Mouse (Mus musculus) forebrain, embryonic 11.5 days (tissue): ENCODE data around the gene Mgat4a. TPM values are rescaled to one million over a fixed set of nuclear protein-coding genes. Genes with fewer than 3 reads are reported as not detected.
"Not testable (repeated sequence)": the region's sequence is repeated elsewhere in the genome, so short reads cannot be mapped to it uniquely, and the experiment has no call there.

ENCODE experiments used
- ATAC-seq: fragments of 200-750 bp; cut with Nextera tagmentation; replicated peaks from 2 replicates; pipeline ENCODE4 v1.8.0; 2017; ENCODE audit warnings: moderate TSS enrichment; ENCODE audit not compliant: low FRiP score
- DNase-seq: peaks from one replicate; pipeline ENCODE4 v3.0.0-alpha.2; 2017; ENCODE audit warnings: low spot score
- H3K27ac ChIP-seq: fragments of 300-500 bp; sonication (generic); 2 replicates; pipeline ENCODE4 v1.5.1; 2014; ENCODE audit warnings: low read depth, low read length
- H3K27me3 ChIP-seq: fragments of 300-500 bp; sonication (generic); 2 replicates; pipeline ENCODE4 v1.6.1; 2014; ENCODE audit warnings: mild to moderate bottlenecking, low read length, mixed read lengths; ENCODE audit not compliant: control insufficient read depth, insufficient read depth
- H3K36me3 ChIP-seq: fragments of 300-500 bp; sonication (generic); 2 replicates; pipeline ENCODE4 v1.6.1; 2014; ENCODE audit warnings: mild to moderate bottlenecking, low read length, moderate library complexity, mixed read lengths; ENCODE audit not compliant: control insufficient read depth, insufficient read depth
- H3K4me1 ChIP-seq: fragments of 300-500 bp; sonication (generic); replicated peaks from 2 replicates; pipeline ENCODE4 v1.6.1; 2014; ENCODE audit warnings: low read length, mixed read lengths; ENCODE audit not compliant: control insufficient read depth, insufficient read depth
- H3K4me2 ChIP-seq: fragments of 300-500 bp; sonication (generic); 2 replicates; pipeline ENCODE4 v1.6.1; 2014; ENCODE audit warnings: low read depth, mild to moderate bottlenecking, low read length, moderate library complexity, mixed read lengths; ENCODE audit not compliant: severe bottlenecking
- H3K4me3 ChIP-seq: fragments of 300-500 bp; sonication (generic); 2 replicates; pipeline ENCODE4 v1.5.1; 2014; ENCODE audit warnings: low read depth, low read length
- H3K9ac ChIP-seq: fragments of 300-500 bp; sonication (generic); 2 replicates; pipeline ENCODE4 v1.6.1; 2014; ENCODE audit warnings: low read length
- H3K9me3 ChIP-seq: fragments of 300-500 bp; sonication (generic); 2 replicates; pipeline ENCODE4 v1.6.1; 2016; ENCODE audit warnings: low read length, mixed read lengths; ENCODE audit not compliant: control insufficient read depth
- WGBS: fragments of 180-500 bp; shearing (Covaris S2); extraction: QIAGEN DNeasy Blood & Tissue Kit; methylation state at CpG from one replicate; pipeline ENCODE4 v1.1.7; 2014; 5-methylcytosine and 5-hydroxymethylcytosine counted together
- polyA plus RNA-seq: library from polyadenylated mRNA; unstranded; fragments of >200 nt; fragmentation: Nextera tagmentation; extraction: Ambion mirVana; gene quantifications from 2 replicates; pipeline ENCODE4 v1.2.1, GENCODE M21; 2014

Mgat4a gene
- polyA plus RNA-seq, 1 experiment from 2014 or later, result 3.2 TPM

GRCm38 (mm10) chr1:37505348-37505730 lies 35.5 kb downstream of the Mgat4a start:
- ATAC-seq, result no peak

GRCm38 (mm10) chr1:37504716-37505347 lies 36.0 kb downstream of the Mgat4a start:
- Histone ChIP-seq H3K4me1 (no peaks in the 10 kb centered on the region), H3K27me3 (no peaks in the 10 kb centered on the region), H3K9ac (no peak overlapping the region), H3K27ac (no peak overlapping the region), H3K36me3 (no peaks in the 10 kb centered on the region), H3K9me3 (no peaks in the 10 kb centered on the region; the same call in 1 of the 2 replicates), H3K4me3 (no peak overlapping the region), H3K4me2 (no peak overlapping the region)
- DNase-seq (no peak), ATAC-seq (no peak)
- 75% methylated on average over 10 of the region's 10 CpGs for WGBS

More at GRCm38 (mm10) chr1:37505348-37505730, 35.5 kb downstream of the Mgat4a start:
- Histone ChIP-seq H3K9me3 (no peaks in the 10 kb centered on the region; the same call in 1 of the 2 replicates), H3K9ac (no peak overlapping the region), H3K27ac (no peak overlapping the region), H3K36me3 (no peaks in the 10 kb centered on the region), H3K4me3 (no peak overlapping the region), H3K27me3 (no peaks in the 10 kb centered on the region), H3K4me1 (no peaks in the 10 kb centered on the region), H3K4me2 (no peak overlapping the region)
- WGBS, result 93% methylated on average over 9 of the region's 9 CpGs
- no peak for DNase-seq

- Histone ChIP-seq H3K36me3 (no peaks in the 10 kb centered on the region), H3K27ac (no peak overlapping the region), H3K27me3 (no peaks in the 10 kb centered on the region), H3K4me2 (no peak overlapping the region), H3K4me1 (no peaks in the 10 kb centered on the region), H3K9me3 (no peaks in the 10 kb centered on the region; the same call in 1 of the 2 replicates), H3K4me3 (no peak overlapping the region), H3K9ac (no peak overlapping the region)
- ATAC-seq, result no peak
- 80% methylated on average over 4 of the region's 4 CpGs for WGBS
- no peak for DNase-seq
Measured at GRCm38 (mm10) chr1:37503656-37504055, 37.2 kb downstream of the Mgat4a start.

DNA sequence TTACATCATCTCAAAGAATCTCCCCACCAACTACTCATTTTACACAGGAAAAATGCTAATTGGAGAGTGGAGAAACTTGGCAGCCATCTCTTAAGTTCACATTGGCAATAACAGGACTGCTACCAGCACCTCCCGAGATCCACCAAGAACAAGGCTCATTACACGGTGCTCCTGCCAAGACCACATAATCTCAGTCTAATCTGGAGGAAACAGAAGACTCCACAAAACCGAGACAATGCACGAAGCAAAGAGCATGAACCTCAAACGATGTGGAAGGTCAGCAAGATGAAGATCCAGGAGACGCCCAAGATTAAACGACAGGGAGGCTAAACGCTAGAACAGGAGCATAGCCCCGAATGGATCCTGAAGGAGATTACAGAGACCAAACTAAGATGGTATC lies 38.5 kb downstream of the Mgat4a start:
- 86% methylated on average over 9 of the region's 9 CpGs for WGBS
- ATAC-seq, result no peak

GRCm38 (mm10) chr1:37500723-37501122 lies 40.1 kb downstream of the Mgat4a start:
- WGBS, result 78% methylated on average over 8 of the region's 8 CpGs
- DNase-seq, result no peak
- H3K9ac ChIP-seq, result no peak overlapping the region
- H3K4me1 ChIP-seq, result no peaks in the 10 kb centered on the region
- H3K27ac ChIP-seq, result no peak overlapping the region
- no peaks in the 10 kb centered on the region for H3K9me3 ChIP-seq
- no peaks in the 10 kb centered on the region for H3K27me3 ChIP-seq
- no peak overlapping the region for H3K4me3 ChIP-seq
- H3K36me3 ChIP-seq, result no peaks in the 10 kb centered on the region
- no peak for ATAC-seq
- H3K4me2 ChIP-seq, result no peak overlapping the region

More for the DNA sequence above, 38.5 kb downstream of the Mgat4a start:
- Histone ChIP-seq H3K36me3 (no peaks in the 10 kb centered on the region), H3K4me3 (no peak overlapping the region), H3K27me3 (no peaks in the 10 kb centered on the region), H3K4me1 (no peaks in the 10 kb centered on the region), H3K9ac (no peak overlapping the region), H3K27ac (no peak overlapping the region), H3K9me3 (no peaks in the 10 kb centered on the region; the same call in 1 of the 2 replicates), H3K4me2 (no peak overlapping the region)
- no peak for DNase-seq

- not testable (repeated sequence) for H3K4me2 ChIP-seq, ATAC-seq, H3K9me3 ChIP-seq, H3K9ac ChIP-seq, DNase-seq, H3K27me3 ChIP-seq, H3K36me3 ChIP-seq, H3K27ac ChIP-seq, H3K4me1 ChIP-seq, H3K4me3 ChIP-seq
- WGBS, result 80% methylated on average over 1 of the region's 1 CpGs
Measured at GRCm38 (mm10) chr1:37499395-37499794, 41.4 kb downstream of the Mgat4a start.

GRCm38 (mm10) chr1:37498911-37499310 lies 41.9 kb downstream of the Mgat4a start:
- Histone ChIP-seq H3K9ac (no peak overlapping the region), H3K9me3 (no peaks in the 10 kb centered on the region), H3K4me1 (no peaks in the 10 kb centered on the region), H3K27me3 (no peaks in the 10 kb centered on the region), H3K4me2 (no peak overlapping the region), H3K36me3 (no peaks in the 10 kb centered on the region), H3K4me3 (no peak overlapping the region), H3K27ac (no peak overlapping the region)
- no peak for ATAC-seq
- WGBS, result 70% methylated on average over 10 of the region's 10 CpGs
- no peak for DNase-seq

DNA sequence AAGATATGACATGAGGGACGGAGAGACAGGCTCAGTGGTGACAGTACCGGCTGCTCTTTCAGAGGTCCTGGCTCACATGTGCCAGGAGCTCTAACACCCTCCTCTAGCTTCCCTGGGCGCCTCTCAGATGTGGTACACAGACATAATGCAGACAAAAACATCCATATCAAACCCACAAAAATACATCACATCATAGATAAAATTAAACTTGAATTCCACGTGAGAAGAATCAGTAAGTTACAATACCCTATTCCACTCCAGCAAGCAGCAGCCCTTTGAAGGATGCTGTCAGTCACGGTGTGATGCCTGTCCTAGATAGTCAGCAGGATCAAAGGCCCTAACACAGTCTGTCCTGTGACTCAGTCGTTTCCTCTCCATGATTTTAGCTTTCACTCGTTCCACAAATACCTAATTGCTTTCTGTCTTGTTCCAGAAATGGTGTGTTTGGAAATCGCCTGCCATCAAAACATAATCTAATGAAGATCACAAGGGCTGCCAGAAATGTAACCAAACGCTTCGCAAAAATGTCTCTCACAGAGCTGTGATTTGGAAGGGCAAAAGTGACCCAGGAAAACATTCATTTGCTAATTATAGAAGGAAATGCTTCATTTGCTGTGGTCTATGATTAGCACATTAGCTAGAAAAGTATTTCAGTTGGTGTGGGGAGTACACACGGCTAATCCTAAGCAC lies 44.1 kb downstream of the Mgat4a start:
- H3K9ac ChIP-seq, result no peak overlapping the region
- no peak overlapping the region for H3K4me2 ChIP-seq
- no peak overlapping the region for H3K4me3 ChIP-seq
- no peaks in the 10 kb centered on the region for H3K4me1 ChIP-seq
- H3K27ac ChIP-seq, result no peak overlapping the region
- no peaks in the 10 kb centered on the region for H3K36me3 ChIP-seq
- no peaks in the 10 kb centered on the region for H3K9me3 ChIP-seq
- DNase-seq (no peak), ATAC-seq (no peak)
- H3K27me3 ChIP-seq, result no peaks in the 10 kb centered on the region
- WGBS, result 75% methylated on average over 11 of the region's 11 CpGs
